Mouse (Mus musculus) spleen, adult 2 months (tissue): ENCODE data around the gene Atxn7l2. TPM values are rescaled to one million over a fixed set of nuclear protein-coding genes. Genes with fewer than 3 reads are reported as not detected.

Experiments
- DNase-seq, 2 experiments: peaks; one replicate each; pipeline versions ENCODE4 v3.0.0 to v3.0.0-alpha.2; 2012 to 2021; ENCODE audit warnings: low spot score in 2 of 2, low read depth in 1 of 2
- H3K27ac ChIP-seq: fragments of 200-500 bp; 2 replicates; pipeline ENCODE4 v1.5.1; 2012; ENCODE audit warnings: low read length, inconsistent platforms; ENCODE audit not compliant: insufficient read depth
- H3K27me3 ChIP-seq: fragments of 200-500 bp; 2 replicates; pipeline ENCODE4 v1.6.1; 2012; ENCODE audit warnings: mild to moderate bottlenecking, moderate library complexity, low read length, inconsistent platforms; ENCODE audit not compliant: control insufficient read depth, insufficient read depth
- H3K36me3 ChIP-seq: fragments of 200-500 bp; 2 replicates; pipeline ENCODE4 v1.6.1; 2012; ENCODE audit warnings: mild to moderate bottlenecking, low read length, inconsistent platforms; ENCODE audit not compliant: control insufficient read depth, insufficient read depth
- H3K4me1 ChIP-seq: fragments of 200-500 bp; 2 replicates; pipeline ENCODE4 v1.6.1; 2011; ENCODE audit warnings: inconsistent platforms; ENCODE audit not compliant: control insufficient read depth, insufficient read depth, insufficient read length
- H3K4me3 ChIP-seq: fragments of 200-500 bp; 2 replicates; pipeline ENCODE4 v1.5.1; 2011; ENCODE audit warnings: mild to moderate bottlenecking, inconsistent platforms; ENCODE audit not compliant: insufficient read depth, insufficient read length; ENCODE audit errors: extremely low read depth
- CTCF ChIP-seq: fragments of 200-500 bp; IDR thresholded peaks from 2 replicates; pipeline ENCODE4 v1.5.1; 2011; ENCODE audit warnings: mild to moderate bottlenecking, inconsistent platforms; ENCODE audit not compliant: insufficient read depth, insufficient read length, insufficient replicate concordance; ENCODE audit errors: extremely low read depth
- POLR2A ChIP-seq: fragments of 200-500 bp; IDR thresholded peaks from 2 replicates; pipeline ENCODE4 v1.6.1; 2011; ENCODE audit warnings: low read depth, low read length, inconsistent platforms
- WGBS: fragments of 180-500 bp; shearing (Covaris S2); methylation state at CpG from one replicate; pipeline ENCODE4 v1.1.7; 2018; 5-methylcytosine and 5-hydroxymethylcytosine counted together
- polyA plus RNA-seq: library from polyadenylated mRNA; depleted of rRNA; stranded (reverse); fragments of >200 nt; gene quantifications from 2 replicates; pipeline ENCODE4 v1.2.3, GENCODE M21; 2012; rRNA removed

The Atxn7l2 gene
- polyA plus RNA-seq, 1 experiment, result 8.2 TPM

GRCm38 (mm10) chr3:108165532-108166315 lies 45.0 kb downstream of the Atxn7l2 start:
- WGBS, result 78% methylated on average over 10 of the region's 10 CpGs
- Histone ChIP-seq H3K4me1 (peaks cover 4% of the 10 kb centered on the region; the same call in 1 of the 2 replicates), H3K27me3 (no peaks in the 10 kb centered on the region), H3K27ac (no peak overlapping the region), H3K36me3 (no peaks in the 10 kb centered on the region), H3K4me3 (no peak overlapping the region)
- TF ChIP-seq CTCF (no peak), POLR2A (no peak)
- no peak for DNase-seq

- WGBS, result 14% methylated on average over 9 of the region's 9 CpGs
- no peak for TF ChIP-seq POLR2A
- TF ChIP-seq CTCF, result peak; percentile 95; the same call in 1 of the 2 replicates
- Histone ChIP-seq H3K27ac (no peak overlapping the region), H3K4me3 (peak overlapping the region; percentile 43), H3K4me1 (peaks cover 4% of the 10 kb centered on the region; the same call in 1 of the 2 replicates), H3K27me3 (no peaks in the 10 kb centered on the region), H3K36me3 (no peaks in the 10 kb centered on the region)
- peak; percentile 50 to 71 for DNase-seq
Observed at GRCm38 (mm10) chr3:108164807-108165206, 45.9 kb downstream of the Atxn7l2 start.

GRCm38 (mm10) chr3:108164091-108164490 lies 46.6 kb downstream of the Atxn7l2 start:
- DNase-seq, result no peak

GRCm38 (mm10) chr3:108158383-108159037 lies 52.2 kb downstream of the Atxn7l2 start:
- no peaks in the 10 kb centered on the region for H3K4me1 ChIP-seq
- no peak for TF ChIP-seq CTCF
- no peak for TF ChIP-seq POLR2A
- WGBS, result 79% methylated on average over 9 of the region's 9 CpGs
- DNase-seq, result no peak
- no peaks in the 10 kb centered on the region for H3K27me3 ChIP-seq
- H3K4me3 ChIP-seq, result no peak overlapping the region
- H3K36me3 ChIP-seq, result no peaks in the 10 kb centered on the region
- no peak overlapping the region for H3K27ac ChIP-seq

More at GRCm38 (mm10) chr3:108164091-108164490, 46.6 kb downstream of the Atxn7l2 start:
- WGBS, result 65% methylated on average over 5 of the region's 5 CpGs
- Histone ChIP-seq H3K27ac (no peak overlapping the region), H3K4me3 (no peak overlapping the region), H3K4me1 (peaks cover 4% of the 10 kb centered on the region; the same call in 1 of the 2 replicates), H3K36me3 (no peaks in the 10 kb centered on the region), H3K27me3 (no peaks in the 10 kb centered on the region)
- no peak for TF ChIP-seq POLR2A
- no peak for TF ChIP-seq CTCF

- Histone ChIP-seq H3K27ac (no peak within 1 kb of the TSS), H3K27me3 (no peaks in the 10 kb centered on the region)
- 76% methylated on average over 4 of the region's 4 CpGs for WGBS
Observed at GRCm38 (mm10) chr3:108154656-108155055, 56.1 kb downstream of the Atxn7l2 start, which contains the start of gene Gpr61. TSS of gene Gpr61 (minus strand) at chr3:108154882.

GRCm38 (mm10) chr3:108152290-108152689 lies 58.4 kb downstream of the Atxn7l2 start:
- no peak for DNase-seq
- no peak for TF ChIP-seq POLR2A
- TF ChIP-seq CTCF, result no peak
- Histone ChIP-seq H3K27ac (no peak overlapping the region), H3K4me1 (no peaks in the 10 kb centered on the region), H3K4me3 (no peak overlapping the region), H3K27me3 (no peaks in the 10 kb centered on the region), H3K36me3 (no peaks in the 10 kb centered on the region)
- 94% methylated on average over 3 of the region's 3 CpGs for WGBS

More at GRCm38 (mm10) chr3:108154656-108155055, 56.1 kb downstream of the Atxn7l2 start, which contains the start of gene Gpr61:
- Histone ChIP-seq H3K4me1 (no peaks in the 10 kb centered on the region), H3K36me3 (no peaks in the 10 kb centered on the region), H3K4me3 (no peak within 1 kb of the TSS)
- TF ChIP-seq CTCF (no peak), POLR2A (no peak)
- DNase-seq, result no peak

Other genes starting within 250 kb of the Atxn7l2 start
- gene Gstm3, start 241.7 kb downstream of the Atxn7l2 start, polyA plus RNA-seq, result not detected in 2 replicates
- 16.9 and 20.2 TPM in 2 replicates for gene Gstm2, start 224.5 kb downstream of the Atxn7l2 start, polyA plus RNA-seq
- gene Gstm1, start 193.0 kb downstream of the Atxn7l2 start, polyA plus RNA-seq, result 82.6 and 98.9 TPM in 2 replicates
- 4.6 and 5.7 TPM in 2 replicates for gene Gstm4, start 166.0 kb downstream of the Atxn7l2 start, polyA plus RNA-seq
- gene Ampd2, start 124.3 kb downstream of the Atxn7l2 start, polyA plus RNA-seq, result 92.9 and 111 TPM in 2 replicates
- 0.16 and 0.18 TPM in 2 replicates for gene Gnat2, start 118.1 kb downstream of the Atxn7l2 start, polyA plus RNA-seq
- 11.3 and 11.6 TPM in 2 replicates for gene Gnai3, start 64.8 kb downstream of the Atxn7l2 start, polyA plus RNA-seq
- gene Gpr61, start 56.1 kb downstream of the Atxn7l2 start, polyA plus RNA-seq, result 0.06 TPM in 1 of 2 replicates, not detected in the other
- gene Amigo1, start 24.6 kb downstream of the Atxn7l2 start, polyA plus RNA-seq, result 6.2 and 8.3 TPM in 2 replicates
- 12.7 and 13.8 TPM in 2 replicates for gene Cyb561d1, start 9.7 kb downstream of the Atxn7l2 start, polyA plus RNA-seq
- gene Sypl2, start 15.7 kb upstream of the Atxn7l2 start, polyA plus RNA-seq, result 0.15 and 0.16 TPM in 2 replicates
- gene Psma5, start 46.0 kb upstream of the Atxn7l2 start, polyA plus RNA-seq, result 21.3 and 22.4 TPM in 2 replicates
- 10.7 and 11.4 TPM in 2 replicates for gene Sort1, start 73.1 kb upstream of the Atxn7l2 start, polyA plus RNA-seq
- gene Mybphl, start 154.0 kb upstream of the Atxn7l2 start, polyA plus RNA-seq, result 0.15 and 0.28 TPM in 2 replicates
- 5.4 and 6.1 TPM in 2 replicates for gene Psrc1, start 172.9 kb upstream of the Atxn7l2 start, polyA plus RNA-seq
- gene Celsr2, start 204.6 kb upstream of the Atxn7l2 start, polyA plus RNA-seq, result 2.6 and 4.2 TPM in 2 replicates
- 22.2 and 27.0 TPM in 2 replicates for gene Sars, start 234.3 kb upstream of the Atxn7l2 start, polyA plus RNA-seq